Mouse (Mus musculus) myocyte (in vitro differentiated cells): ENCODE measurements around the gene Trmt61a.

Experiments
- MAX ChIP-seq: IDR thresholded peaks from one replicate; pipeline ENCODE4 v1.6.1; 2011; ENCODE audit warnings: low read depth, mild to moderate bottlenecking, control low read depth
- MYOD1 ChIP-seq, 3 experiments: IDR thresholded peaks; one replicate each; pipeline ENCODE4 v1.6.1; 2011; ENCODE audit warnings: control low read depth in 2 of 3, low read depth in 2 of 3, mild to moderate bottlenecking in 2 of 3, moderate library complexity in 1 of 3; ENCODE audit not compliant: insufficient read length in 2 of 3, control insufficient read depth in 1 of 3
- MYOG ChIP-seq, 3 experiments: IDR thresholded peaks; one replicate each; pipeline ENCODE4 v1.6.1; 2011; ENCODE audit warnings: control low read depth in 2 of 3, low read depth in 2 of 3, mild to moderate bottlenecking in 2 of 3; ENCODE audit not compliant: insufficient read length in 2 of 3, control insufficient read depth in 1 of 3, insufficient read depth in 1 of 3
- POLR2A ChIP-seq: IDR thresholded peaks from one replicate; pipeline ENCODE4 v1.6.1; 2011; ENCODE audit warnings: low read depth, mild to moderate bottlenecking, control low read depth, moderate library complexity; ENCODE audit not compliant: insufficient read length

DNA sequence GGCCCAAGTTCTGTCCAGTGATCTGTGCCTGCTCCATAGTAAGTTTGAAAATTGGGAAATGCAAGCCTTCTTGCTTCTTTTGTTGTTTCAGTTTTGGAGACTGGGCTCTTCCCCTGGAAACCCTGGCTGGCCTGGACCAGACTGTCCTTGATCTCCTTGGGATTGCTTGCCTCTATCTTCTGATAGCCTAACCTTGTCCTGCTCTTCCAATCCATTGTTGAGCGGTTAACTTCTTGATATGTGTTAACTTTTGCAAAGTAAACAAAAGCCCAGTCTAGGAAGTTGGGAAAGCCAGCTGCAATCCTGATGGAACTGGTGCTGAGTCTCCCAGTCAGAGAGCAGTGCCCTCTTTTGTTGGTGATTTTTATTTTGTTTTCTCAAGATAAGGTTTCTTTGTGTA is 50.1 kb downstream of the Trmt61a start:
- TF ChIP-seq POLR2A (no peak), MYOG (IDR thresholded peaks at IDR 0.05; ENCODE audit: control insufficient read depth in 1 of 3, insufficient read depth in 1 of 3, insufficient read length in 2 of 3, low read depth in 2 of 3) (no peak), MAX (no peak), MYOD1 (IDR thresholded peaks at IDR 0.05; ENCODE audit: control insufficient read depth in 1 of 3, insufficient read length in 2 of 3, low read depth in 2 of 3) (no peak)
